Mouse (Mus musculus) layer of hippocampus, postnatal 10 days (tissue): ENCODE measurements around the gene Efna1. TPM values are rescaled to one million over a fixed set of nuclear protein-coding genes. Genes with fewer than 3 reads are reported as not detected.

Source experiments
- DNase-seq, 2 experiments: peaks; one replicate each; pipeline ENCODE4 v3.0.0; 2021; ENCODE audit warnings: low spot score in 2 of 2
- total RNA-seq, 2 experiments: library from RNA; stranded (reverse); gene quantifications; 2 replicates each; pipeline ENCODE4 v1.2.3; 2021

Efna1 gene
- total RNA-seq, 2 experiments from 2014 or later = 6.4 to 7.2 TPM

- peak; percentile 86 to 92 for DNase-seq
These were observed 34.5 kb downstream of the Efna1 start, which contains the start of gene Trim46 for GRCm38 (mm10) chr3:89246261-89247100. Gene Trim46 (minus strand): TSS chr3:89246309.

DNA sequence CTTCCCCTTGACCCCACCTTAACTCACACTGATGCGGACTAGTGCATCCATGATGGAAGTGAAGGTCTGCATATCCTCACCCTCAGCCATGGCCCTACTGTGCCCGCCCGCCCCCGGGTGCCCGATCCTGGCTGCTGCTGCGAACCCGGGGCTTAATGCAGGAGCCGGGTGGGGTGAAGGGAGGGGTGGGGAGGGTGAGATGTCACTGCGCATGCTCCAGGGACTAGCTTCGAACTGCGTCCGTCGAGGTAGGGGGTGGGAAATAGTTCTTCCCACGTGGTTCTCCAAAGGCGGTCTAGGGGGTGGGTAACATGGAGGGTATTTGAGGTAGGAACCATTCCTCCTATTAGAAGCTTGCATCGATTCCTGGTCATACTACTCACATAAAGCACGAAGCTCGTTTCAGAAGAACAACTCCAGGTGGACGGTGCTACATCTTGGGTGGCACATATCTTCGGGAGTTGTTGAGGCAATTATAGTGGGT, 35.2 kb downstream of the Efna1 start, which contains the start of gene Krtcap2:
Krtcap2 (plus strand) TSS at position 279 of the 484 bp plus-strand sequence.
- peak; percentile 73 to 80 for DNase-seq

- DNase-seq = peak; percentile 74 to 81
These were observed 35.8 kb downstream of the Efna1 start for GRCm38 (mm10) chr3:89244982-89245687.

DNA sequence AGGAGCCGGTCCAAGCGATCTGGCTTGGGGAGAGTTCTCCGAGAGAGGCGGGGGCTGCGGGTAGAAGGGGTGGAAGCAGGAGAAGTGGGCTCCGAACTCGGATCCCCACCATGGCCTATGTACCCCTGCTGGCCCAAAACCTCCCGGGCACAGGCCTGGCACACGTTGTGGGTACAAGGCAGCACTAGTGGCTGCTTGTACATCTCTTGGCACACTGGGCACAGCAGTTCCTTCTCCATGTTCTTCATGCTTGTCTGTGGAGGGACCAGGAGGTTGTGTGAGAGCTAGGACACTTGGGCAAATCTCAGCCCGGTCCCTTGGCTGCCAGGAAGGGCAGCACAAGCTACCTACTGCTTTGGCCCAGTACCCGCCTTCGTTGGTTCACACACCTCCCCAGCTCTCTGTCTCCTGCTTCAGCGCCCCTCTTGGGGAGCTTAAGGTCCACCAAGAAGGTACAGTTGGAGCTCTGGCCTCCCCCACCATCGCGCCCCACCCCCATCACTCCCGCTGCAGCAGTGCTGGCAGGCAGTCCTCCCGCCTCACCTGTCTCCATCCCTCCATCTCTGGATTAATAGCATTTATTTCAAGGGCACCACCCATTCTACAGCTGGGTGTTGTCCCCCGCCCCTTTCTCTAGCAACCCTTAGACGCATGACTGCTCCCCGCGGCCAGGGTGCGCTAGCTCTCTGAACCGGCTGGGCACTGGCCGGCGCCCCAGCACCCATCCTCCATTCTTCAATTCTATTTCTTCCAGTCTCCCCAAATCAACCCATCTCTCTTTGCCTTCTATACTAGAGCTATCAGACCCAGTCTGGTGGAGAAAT, 36.6 kb downstream of the Efna1 start:
- DNase-seq = peak; percentile 55 to 66

DNA sequence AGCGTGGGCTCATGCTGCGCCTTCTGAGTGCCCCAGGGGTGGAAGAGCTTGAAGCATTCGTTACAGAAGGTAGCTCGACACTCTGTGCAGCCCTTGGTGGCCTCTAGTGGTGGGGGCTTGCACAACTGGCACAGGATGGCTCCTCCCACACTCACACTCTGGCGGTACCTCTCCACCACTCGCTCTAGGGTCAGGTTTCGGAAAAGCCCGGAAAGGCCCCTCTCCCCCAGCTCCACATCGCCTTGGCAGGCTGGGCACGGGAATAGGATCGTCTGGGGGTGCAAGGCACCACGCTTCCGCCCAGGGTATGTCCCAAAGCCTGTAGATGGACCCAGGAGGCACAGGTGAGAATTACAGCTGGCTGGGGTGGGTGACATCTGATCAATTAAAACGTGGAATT, 37.3 kb downstream of the Efna1 start:
- DNase-seq = no peak

GRCm38 (mm10) chr3:89242331-89242895, 38.5 kb downstream of the Efna1 start:
- DNase-seq = peak; percentile 75 to 77

DNA sequence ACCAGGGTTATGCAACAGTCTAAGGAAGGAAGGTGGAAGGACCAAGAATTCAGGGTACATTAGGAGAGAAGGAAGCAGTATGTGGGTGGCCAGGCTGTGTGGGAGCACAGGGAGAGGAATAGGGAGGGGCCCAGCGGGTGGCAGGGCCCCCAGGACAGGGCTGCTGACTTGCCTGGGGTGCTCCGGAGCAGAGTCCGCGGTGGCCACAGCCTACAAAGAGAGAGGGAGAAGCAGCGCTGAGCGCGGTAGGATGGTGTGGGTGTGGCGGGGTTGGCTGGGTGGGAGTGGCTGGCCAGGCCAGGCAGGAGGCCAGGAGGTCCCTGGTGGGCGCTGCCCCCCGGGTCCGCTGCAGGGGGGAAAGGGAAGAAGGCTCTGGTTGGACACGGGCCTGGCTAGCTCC, 42.4 kb downstream of the Efna1 start:
- DNase-seq = peak in 1 of 2 experiments; percentile 16

DNA sequence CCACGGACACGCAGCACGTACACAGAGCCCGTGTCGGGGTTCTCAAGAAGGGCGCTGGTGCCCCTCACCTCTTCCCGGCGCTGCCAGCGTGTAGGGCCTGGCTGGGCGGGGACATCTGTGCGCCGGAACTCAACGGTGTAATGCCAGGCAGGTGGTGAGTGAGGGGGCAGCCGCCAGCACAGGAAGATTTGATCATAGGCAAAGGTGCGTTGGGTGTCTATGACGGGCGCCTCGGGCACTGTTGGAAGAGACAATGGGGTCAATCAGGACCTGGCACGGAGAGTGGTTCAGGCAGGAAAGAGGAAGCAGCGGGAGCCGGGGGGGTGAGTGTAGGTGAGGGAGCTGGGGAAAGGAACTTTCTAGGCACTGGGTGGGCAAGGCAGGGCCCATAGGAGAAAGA, 43.3 kb downstream of the Efna1 start:
- DNase-seq = no peak

DNA sequence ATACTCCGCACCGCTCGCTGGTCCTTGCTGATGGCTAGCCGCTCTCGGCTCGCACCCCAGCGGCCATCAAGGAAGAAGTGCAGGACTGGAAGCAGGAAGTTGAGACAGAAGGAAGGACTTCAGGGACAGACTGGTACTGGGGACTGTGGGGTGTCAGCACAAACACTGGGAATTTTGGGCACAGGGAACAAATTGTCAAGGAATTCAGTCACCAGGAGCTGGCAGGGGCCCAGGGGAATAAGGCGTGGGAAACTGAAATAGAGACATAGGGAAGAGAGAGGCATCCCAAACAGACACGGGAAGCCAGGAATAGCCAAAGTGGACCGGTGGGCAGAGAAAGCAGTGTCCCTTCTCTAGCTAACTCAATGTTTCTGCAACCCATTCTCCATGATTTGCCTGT, 44.4 kb downstream of the Efna1 start:
- peak in 1 of 2 experiments; percentile 22 for DNase-seq

- DNase-seq = peak in 1 of 2 experiments; percentile 22
These were observed 47.3 kb downstream of the Efna1 start for GRCm38 (mm10) chr3:89233562-89234110.

DNA sequence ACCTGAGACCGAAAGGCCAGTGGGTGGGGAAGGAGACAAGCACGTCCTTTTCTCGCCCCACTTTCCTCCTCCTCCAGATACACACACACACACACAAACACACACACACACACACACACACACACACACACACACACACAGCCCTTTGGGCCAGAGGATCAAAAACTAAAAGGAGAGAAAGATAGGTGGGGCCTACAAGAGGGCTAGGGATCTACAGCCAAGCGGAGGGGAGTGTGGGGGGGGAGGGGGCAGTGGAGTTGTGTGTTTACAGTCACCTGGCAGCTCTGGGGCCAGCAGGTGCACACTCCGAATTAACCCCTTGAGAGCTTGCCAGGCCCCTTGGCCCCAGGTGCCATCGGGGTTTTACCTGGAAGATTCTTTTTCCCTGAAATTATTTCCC, 48.3 kb downstream of the Efna1 start:
- no peak for DNase-seq

GRCm38 (mm10) chr3:89231772-89232275, 49.1 kb downstream of the Efna1 start:
- no peak for DNase-seq

GRCm38 (mm10) chr3:89231345-89231744, 49.6 kb downstream of the Efna1 start:
- DNase-seq = no peak

DNA sequence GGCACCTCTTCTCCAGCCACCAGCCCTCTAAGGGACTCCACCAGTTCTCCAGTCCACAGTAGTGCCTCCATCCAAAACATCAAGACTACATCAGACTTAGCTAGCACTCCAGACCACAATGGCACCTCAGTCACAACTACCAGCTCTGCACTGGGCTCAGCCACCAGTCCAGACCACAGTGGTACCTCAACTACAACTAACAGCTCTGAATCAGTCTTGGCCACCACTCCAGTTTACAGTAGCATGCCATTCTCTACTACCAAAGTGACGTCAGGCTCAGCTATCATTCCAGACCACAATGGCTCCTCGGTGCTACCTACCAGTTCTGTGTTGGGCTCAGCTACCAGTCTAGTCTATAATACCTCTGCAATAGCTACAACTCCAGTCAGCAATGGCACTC, 50.4 kb downstream of the Efna1 start:
- DNase-seq = no peak

- DNase-seq = no peak
These were observed 51.7 kb downstream of the Efna1 start for GRCm38 (mm10) chr3:89229276-89229675.

DNA sequence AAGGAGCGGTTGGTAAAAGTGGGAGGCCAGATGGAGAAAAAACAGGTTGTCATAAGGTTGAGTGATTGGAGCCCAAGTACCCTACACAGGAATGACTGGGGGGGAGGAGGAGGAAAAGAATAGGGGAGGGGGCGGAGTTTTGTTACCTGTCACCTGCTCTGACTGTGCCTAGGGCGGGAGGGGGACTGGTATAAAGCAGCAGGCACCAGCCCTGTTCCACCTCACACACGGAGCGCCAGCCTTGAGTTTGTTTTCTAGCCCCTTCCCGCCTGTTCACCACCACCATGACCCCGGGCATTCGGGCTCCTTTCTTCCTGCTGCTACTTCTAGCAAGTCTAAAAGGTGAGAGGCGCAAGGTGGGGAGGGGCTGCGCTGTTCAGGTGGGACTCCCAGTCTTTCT, 52.1 kb downstream of the Efna1 start, which contains the start of gene Muc1:
Muc1 (plus strand) TSS at position 222 of the 400 bp plus-strand sequence.
- DNase-seq = no peak

DNA sequence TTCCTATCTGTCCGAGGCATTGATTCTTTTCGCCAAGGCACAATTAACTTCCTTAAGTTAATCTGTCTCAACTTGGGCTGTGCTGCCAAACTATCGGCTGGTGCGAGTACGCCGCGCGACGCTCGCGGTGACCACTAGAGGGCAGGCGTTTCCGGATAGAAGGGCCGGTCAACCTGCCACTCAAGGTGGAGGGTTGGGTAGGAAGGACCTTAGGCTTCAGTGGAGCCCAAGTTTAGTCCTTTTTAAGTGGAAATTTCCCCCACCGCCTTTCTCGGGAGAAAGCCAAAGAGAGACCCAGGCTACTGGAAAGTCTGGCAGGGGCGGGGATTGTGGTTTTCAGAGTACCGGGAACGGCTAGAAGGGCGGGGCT, 52.8 kb downstream of the Efna1 start:
- peak; percentile 90 to 91 for DNase-seq

GRCm38 (mm10) chr3:89227307-89228179, 53.4 kb downstream of the Efna1 start:
- DNase-seq = peak; percentile 88 to 91

GRCm38 (mm10) chr3:89226900-89227299, 54.0 kb downstream of the Efna1 start, which contains the start of gene Mtx1:
Gene Mtx1 (minus strand): TSS chr3:89227088.
- no peak for DNase-seq
